Mouse (Mus musculus) urinary bladder, postnatal 14 days (tissue): ENCODE measurements around the gene Map3k20.
A peak's percentile ranks its signal among the peaks of the same experiment; 100 is the strongest.

Experiments
- DNase-seq: peaks from one replicate; pipeline ENCODE4 v3.0.0; 2021; ENCODE audit warnings: low spot score

Gene Map3k20

DNA sequence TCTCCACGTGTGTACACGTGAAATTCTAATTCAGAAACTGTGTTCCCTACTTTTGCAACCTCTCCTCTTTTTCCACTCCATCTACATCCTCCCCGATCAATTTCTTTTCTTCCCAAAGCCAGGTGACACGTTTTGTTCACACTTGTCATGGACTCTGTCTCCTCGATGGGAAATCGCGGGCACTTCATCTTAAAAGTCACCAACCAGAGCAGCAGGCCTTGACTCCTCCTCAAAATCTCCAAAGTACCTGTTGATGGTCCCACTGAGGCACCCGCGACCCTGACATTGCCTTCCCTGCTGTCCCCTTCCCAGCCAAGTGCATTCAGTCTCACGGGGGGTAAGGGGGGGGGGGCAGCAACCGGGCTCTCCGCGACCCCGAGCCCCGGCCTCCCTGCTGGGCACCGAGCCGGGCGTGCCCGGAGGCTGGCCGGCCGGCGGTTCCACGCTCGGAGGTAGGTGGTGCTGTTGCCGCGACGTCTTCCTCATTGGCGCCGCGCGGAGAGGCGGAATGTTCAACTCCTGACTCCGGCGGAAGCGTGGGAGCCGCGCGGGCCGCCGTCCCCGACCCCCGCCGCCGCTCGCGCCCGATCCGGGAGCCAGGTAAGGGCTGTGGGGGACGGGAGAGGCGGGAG lies at the start of gene Map3k20:
TSS of gene Map3k20 (plus strand) at position 382 of the 632 bp plus-strand sequence.
- DNase-seq = peak; percentile 78

DNA sequence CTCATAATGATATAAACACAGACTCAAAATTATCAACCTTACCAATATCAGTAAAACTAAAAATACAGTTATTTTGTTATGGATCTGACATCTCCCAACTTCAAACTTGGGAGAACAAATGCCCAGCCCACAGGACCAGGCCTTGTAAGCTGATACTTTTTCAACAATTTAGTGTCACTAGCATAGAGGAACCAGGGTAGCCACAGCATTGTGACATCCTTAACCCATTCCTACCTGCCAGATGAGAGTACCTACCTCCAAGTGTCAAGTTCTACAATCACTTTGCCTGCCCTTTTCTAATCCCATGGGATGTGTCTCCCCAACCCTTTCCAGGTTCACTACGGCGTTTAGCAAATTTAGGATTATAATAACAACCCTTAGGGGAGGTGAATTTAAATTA lies 47.0 kb upstream of the Map3k20 start:
- no peak for DNase-seq

DNA sequence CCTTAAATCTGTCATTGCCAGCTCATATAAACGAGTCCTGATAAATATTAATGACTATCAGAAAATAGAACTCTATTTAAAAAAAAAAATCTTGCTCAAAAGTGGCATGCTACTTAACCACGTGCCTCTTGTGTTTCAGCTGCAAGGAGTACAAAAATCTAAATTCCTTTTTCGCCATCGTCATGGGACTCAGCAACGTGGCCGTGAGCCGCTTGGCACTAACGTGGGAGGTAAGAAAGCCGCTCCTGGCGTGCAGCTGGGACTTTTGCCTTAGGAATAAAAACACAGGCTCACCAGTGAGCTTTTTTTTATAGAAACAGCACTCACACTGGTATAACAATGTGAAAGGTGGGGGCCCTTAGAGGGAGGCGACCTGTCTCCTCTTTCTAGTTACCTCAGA lies 46.5 kb upstream of the Map3k20 start:
- no peak for DNase-seq

DNA sequence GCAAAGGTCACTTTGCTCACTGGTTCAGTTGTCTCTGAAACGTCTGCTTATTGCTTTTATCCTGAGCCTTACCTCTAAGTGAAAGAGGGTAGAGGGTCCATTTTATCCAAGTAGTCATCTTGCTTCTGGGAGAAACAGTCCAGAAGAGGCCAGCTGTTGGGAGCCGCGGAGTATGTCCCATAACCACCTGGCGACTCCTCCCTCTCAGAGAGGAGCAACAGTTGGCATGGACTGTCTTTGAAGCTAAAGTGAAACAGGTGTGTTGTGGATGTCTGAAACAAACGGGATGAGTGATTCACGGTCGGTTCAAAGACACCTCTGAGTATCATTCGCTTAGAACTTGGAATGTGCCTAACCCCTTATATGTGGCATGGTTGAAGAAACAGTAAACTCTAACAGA lies 46.0 kb upstream of the Map3k20 start:
- no peak for DNase-seq

DNA sequence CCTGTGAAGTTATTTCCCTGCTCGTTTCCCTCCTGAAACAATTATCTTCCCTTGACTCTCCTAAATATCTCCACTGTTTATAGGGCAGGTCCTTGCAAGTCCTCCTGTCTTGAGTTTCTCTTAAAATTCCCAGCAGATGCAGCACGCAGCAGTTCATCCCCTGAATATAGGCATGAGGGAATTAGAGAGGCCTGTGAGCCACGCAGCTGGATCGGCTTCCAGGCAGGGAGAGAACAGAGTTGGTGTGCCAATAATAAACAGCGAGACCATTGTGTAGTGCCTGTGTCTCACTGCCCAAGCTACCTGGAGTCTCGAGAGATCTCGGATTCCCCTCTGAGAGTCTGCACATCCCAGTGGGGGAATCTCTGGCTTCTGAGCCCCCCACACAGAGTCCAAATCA lies 45.4 kb upstream of the Map3k20 start:
- no peak for DNase-seq

DNA sequence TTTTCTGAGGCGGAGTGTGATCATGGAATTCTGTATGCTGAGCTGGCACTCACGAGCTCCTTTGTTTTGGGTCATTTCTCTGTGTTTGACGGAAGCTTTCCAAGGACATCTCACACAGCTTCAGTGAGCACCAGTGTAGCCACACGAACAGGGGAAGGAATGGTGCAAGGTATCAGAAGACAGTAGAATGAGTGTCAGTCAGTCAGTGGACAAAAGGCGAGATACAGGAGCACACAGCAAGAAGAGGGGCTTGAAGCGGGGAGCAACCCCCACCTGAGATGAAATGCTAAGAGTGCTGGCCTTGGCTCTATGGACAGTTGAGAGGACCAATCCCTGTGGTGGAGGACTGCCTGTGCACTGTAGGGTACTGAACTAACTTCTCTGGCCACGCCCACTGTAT lies 44.7 kb upstream of the Map3k20 start:
- no peak for DNase-seq

DNA sequence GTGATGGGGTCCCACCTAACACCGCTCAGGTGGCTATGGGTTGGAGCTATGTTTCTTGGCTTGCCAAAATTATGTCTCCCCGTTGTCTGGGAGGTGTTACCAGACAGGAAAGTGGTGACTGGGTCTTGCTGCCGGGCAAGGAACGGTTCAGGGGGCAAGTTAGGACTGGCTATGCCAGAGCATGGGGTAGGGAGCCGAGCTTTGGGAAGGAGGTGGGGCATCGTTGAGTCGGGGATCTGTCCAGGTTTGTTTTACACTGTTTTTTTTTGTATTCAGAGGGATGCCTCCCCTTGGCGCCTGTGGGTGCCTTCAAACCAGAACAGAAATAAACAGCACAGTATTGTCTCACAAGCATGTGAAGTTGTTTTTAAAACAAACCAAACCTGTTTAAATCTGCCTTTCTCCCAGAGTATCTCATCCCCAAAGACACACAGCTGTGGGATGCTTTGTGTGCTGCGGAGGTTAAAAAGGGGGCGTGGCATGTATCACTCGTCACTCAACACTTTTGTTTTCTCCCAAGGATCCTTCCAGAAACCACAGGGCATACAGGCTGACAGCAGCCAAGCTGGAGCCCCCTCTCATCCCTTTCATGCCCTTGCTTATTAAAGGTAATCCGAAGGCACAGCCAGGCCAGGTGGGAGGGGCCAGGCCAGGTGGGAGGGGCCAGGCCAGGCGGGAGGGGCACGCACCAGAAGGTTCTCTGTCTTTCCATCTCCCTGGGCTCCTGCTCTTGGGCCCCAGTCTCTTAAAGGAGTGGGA lies 43.5 kb upstream of the Map3k20 start:
- no peak for DNase-seq

DNA sequence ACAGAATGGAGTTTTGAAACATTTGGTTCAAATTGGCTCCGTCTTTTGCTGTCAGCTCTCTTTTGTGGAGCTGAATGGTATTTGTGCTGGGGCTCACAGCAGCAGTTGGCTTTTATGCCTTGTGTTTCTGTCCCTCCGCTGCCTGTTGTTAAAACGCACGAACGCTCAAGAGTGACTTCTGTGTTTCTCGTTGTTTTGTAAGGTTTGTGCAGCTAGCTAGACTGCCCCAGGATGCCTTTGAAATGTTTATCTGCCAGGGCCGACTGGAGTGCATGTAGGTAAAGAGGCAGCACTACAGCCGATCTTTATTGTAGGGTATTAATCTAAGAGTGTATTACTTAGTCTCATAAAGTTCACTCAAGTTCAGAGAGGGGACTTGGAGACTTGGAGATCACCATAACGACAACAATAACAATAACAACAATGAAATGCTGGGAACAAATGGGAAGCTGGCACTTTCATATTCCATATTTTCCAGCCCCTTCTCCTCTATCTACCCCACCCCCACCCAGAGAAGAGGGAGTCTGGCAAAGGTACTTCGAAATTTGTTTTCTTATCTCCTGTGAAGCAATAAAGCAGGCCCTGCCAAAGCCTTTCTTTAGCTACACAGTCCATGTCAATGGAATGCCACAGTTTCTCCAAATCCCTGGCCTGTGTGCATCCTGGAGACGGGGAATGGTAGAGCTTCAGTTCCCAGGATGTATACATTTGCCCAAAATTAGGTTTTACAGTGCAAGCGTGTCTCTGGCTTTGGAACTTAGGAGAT lies 42.3 kb upstream of the Map3k20 start:
- no peak for DNase-seq

DNA sequence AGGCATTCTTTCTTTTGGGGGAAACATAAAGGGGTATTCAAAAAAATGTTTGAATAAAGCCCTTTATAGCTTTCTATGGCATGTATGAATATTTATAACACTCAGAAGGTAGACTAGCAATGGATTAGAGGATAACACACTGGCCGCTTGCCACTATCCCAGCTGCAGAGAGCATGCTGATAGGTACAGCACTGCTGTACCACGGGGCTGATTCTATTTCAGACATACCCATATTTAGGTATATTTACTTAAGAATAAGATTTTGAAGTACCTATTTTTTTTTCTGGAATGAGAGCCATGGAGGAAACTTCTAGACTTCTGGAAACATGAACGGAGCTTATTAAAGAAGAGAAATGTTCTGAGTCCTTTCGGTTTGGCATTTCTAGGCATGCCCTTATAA lies 39.8 kb upstream of the Map3k20 start:
- DNase-seq = no peak

DNA sequence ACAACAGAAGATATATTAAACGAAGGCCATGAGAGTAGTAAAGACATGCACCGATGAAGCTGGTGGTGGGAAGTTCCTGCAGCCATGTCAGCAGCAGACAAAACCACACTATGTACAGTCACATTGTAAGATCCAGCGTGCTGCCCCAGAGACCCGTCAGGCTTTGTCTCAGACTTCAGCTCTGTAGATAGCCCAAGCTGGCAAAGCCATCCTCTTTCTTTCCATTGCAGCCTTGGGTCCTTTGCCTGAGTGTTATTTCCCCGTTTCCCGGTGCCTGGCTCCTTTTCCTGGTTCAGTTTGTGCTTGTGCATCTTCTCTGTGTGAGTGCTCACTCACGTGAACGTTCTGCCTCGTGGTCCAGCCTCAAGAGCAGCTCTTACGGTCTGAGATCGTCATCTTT lies 39.1 kb upstream of the Map3k20 start:
- DNase-seq = no peak

DNA sequence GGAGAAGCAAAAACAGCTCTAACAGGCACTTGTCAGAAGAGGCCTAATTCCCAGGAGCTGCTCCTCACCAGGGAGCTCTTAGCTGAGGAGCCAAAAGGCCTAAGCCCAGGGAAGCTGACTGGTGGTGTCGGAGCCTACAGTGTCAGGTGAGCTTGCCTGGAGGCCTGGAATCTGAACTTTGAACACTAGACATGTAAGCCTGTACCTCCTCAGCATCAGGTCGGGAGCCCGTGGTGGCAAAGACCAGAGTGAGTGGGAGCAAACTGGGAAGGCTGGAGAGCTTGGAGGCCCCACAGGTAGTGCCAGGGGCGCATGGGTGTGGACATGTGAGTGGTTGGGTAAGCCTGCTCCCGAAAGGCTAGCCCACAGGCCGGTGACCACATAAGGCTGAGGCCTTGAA lies 37.6 kb upstream of the Map3k20 start:
- DNase-seq = no peak

DNA sequence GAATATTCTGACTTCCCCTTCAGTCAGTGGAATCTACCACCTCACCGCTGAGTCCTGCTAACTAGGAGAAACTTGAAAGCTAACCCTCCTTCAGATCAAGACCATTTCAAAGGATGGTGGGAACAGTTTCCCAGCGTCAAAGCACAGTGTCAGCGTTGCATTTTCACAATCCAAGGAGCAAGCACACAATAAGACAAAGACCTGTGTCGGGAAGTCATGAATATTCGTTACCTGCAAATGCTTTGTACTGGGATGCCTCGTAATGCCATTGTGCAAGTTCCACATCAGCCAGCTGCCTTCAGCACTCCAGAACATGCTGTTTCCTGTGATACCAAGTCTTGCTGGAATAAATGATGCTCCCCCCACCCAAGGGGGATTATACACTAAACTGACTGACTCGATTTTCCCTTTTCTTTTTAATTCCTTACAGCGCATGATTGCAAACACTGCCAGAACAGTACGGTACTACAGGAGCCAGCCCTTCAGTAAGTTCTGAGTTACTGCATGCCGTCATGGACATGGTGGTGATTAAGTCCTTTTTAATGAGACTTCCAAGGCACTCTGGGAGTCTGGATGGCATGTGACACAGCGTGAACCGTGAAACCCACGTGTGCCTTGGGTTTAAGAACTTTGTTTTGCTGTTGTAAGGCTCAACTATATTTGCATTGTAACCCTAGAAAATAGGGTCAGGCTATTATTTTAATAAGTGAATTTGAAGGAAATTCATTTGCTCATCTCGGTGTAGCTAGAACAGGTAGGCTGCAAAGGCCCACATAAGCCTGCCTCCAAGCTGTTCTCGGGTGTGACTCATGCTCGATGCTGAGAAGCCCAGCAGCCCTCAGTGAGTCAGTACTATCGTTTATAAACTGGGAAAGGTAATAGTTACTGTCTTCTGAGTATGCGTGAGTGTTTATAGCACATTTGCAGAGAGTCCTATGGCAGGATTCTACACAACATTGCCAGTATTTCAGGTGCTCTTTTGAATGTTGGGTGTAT lies 32.6 kb upstream of the Map3k20 start:
- DNase-seq = no peak

DNA sequence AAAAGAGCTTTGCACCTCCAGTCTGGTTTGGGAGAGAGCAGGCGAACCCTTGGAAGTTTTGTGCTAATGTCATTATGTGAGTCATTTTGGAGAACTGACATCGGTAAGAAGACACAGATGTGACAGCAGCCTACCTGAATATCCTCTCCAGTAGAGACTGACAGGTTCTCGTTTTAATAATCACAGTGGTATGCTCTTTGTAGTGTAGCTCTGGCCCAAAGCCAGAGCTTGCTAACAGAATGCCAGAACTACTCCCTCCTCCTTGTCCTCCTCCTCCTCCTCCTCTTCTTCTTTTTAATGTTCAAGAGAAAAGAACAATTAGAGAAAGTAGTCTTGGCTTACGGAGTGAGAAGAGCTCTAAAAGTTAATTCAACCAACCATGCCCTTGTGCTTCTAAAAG lies 31.6 kb upstream of the Map3k20 start:
- DNase-seq = no peak

DNA sequence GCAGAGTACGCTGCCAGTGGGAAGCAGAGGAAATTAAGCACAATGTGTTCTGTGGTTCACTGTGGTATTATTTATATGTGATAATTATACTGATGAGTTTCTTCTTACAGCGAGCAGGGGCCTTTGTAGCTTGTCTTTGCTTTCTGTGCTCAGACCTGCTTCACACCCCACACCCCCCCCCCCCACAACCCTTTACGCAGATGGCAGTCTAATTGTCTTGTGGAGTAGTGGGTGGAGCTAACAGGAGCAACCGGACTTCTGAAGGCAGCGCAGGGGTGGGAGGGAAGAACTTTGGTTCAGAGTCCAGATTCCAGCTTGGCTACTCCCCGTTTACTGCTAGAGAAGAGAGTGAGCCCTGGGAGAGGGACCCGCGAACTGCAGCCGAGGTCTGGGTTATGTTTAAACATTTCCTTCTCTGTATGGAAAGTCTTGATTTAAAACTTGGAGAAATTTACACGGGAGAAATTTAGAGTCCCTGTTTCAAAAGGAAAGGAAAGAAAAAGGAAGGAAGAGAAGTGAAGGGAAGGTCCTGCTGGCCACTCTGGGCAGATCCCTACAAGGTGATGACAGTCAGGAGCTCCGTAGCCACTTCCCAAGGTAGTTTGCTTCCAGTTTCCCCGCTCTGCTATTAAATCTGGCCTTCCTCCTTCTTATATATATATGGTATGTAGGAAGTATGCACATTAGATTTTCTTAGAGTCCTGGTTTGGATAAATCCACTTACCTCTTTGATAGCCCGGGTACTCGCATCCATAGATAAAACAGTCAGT lies 30.4 kb upstream of the Map3k20 start:
- no peak for DNase-seq

DNA sequence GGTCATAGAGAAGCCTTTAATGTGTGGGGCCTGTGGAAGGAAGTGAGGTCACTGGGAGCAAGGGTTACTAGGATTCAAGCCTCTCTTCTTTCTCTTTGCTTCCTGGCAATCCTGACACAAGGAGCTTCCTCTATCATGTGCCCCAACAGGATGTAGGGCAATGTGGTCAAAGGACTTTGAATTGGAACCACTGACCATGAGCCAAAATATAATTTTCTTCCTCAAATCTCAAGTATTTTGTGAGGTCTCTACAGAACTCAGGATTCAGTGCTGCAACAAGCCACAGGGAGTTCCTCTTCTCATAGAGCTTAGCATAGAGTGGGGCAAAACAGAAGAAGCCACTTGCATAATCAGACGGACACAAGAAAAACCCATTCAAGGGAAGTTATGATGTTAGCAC lies 24.7 kb upstream of the Map3k20 start:
- no peak for DNase-seq

DNA sequence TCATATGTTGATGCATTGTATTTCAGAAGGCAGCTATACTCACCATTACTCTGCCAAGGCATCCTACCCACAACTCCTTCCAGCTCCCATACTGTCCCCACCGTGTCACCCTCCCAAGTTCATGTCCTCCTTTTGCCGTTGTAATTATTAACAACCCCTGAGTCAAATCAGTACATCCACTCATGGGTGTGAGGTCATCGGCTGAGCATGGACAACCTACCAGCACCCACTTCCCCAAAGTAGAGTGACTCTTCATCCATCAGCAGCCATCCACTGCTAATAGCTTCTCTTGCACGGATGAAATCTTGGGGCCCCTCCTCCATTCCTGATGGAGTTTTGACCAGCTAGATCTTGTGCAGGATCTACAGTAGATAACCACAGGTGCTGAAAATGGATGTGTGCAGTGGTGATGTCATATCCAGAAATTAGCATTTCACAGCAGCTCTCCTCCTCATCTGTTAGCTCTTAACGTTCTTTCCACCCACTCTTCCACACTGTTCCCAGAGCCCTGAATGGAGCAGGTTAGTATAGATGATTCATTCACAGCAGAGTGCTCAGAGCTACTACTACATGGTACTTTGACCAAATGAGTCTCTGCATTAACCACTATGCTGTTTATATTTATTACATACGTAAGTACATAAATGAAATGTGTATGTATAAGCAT lies 22.5 kb upstream of the Map3k20 start:
- no peak for DNase-seq

DNA sequence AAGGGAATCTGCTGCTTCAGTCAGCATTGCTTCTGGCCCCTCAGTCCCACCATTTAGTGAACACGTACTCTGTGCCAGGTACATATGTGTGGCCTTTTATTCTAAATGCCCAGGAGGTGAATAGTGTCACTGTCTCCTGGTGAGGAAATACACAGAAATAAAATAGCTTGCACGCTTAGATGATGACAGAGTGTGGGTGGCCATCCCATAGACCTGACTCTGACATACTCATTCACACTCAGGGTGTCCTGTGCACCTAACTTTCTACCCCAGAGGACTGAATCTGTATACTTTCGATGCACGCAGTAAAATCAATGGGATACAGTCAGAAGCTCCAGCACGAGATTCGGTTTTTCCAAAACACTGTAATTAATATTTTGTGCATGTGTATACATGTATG lies 18.0 kb upstream of the Map3k20 start:
- no peak for DNase-seq

DNA sequence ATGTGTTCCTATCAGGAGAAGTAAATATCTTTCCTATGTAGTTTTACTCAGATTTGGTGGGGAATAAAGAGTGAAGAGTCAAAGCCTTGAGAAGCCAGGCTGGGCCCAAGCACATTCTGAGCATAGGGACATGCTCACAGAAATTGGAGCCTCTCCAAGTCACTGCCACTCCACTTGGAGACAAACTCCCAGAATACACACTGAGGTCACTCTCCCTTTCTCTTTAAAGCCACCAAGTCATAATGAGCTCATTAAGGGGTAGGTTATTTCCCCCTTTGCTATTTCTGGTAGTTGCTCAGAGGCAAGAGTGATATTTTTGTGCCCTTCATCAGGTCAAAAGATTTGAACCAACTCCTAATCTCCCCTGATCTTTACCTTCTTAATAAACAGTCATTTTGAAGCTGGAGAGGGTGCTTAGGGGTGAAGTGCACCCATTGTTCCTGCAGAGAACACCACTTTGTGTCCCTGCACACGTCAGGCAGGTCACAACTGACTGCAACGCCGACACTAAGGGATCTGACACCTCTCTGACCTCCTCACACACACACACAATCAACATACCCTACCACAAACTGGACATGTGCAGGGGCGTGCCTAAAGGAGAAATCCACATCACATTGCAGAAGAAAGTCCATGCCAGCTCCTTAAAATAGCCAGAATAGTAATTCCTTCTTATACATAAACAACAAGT lies 15.6 kb upstream of the Map3k20 start:
- DNase-seq = no peak

DNA sequence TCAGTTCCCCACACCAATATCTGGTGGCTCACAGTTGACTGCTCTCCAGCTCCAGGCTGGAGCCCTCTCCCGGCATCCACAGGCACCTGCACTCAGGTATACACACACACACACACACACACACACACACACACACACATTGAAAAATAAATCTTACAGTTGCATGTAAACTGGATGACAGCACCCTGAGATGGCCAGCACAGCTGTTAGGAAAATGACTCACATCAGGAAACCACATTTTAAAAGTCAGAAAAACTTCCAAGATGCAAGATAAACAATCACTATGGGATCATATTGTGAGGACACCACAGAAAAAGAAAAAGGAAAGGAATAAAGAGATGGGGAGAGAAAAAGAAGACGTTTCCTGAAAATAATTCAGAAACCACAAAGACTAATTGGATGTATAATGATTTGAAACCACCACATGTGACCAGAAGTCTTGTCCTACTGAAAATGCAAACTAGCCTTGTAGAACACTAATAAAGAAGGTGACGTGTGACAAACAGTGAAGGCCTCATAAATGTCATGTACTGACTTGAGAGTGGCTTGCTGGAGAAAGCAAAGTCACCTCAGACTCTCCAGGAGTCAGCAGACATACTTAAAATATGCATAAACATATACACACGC lies 7.1 kb upstream of the Map3k20 start:
- DNase-seq = no peak

DNA sequence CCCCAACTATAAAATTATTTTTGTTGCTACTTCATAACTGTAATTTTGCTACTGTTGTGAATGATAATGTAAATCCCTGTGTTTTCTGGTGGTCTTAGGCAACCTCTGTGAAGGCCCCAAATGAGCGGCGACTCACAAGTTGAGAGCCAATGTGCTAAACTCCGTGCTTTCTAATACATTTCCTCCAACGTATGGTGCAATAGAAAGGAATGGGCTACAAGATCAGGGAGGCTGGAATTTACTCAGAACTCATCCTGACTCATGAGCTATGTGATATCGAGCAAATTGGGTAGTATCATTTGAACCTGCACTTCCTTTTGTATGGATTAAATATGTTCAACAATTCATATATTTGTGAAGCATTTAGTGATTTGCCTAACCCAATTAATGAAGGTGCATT lies 4.9 kb upstream of the Map3k20 start:
- DNase-seq = no peak
